Mouse (Mus musculus) forebrain, embryonic 10.5 days (tissue): ENCODE data around the gene 1700016H13Rik. TPM values are rescaled to one million over a fixed set of nuclear protein-coding genes. Genes with fewer than 3 reads are reported as not detected.

Experiments
- DNase-seq: peaks from one replicate; pipeline ENCODE4 v3.0.0-alpha.2; 2017; ENCODE audit warnings: low spot score; ENCODE audit errors: extremely low spot score
- H3K27ac ChIP-seq: fragments of 300-500 bp; sonication (generic); 2 replicates; pipeline ENCODE4 v1.5.1; 2016; ENCODE audit warnings: mild to moderate bottlenecking
- H3K27me3 ChIP-seq: fragments of 300-500 bp; sonication (generic); 2 replicates; pipeline ENCODE4 v1.6.1; 2016; ENCODE audit warnings: mild to moderate bottlenecking; ENCODE audit not compliant: poor library complexity, severe bottlenecking
- H3K36me3 ChIP-seq: fragments of 300-500 bp; sonication (generic); replicated peaks from 2 replicates; pipeline ENCODE4 v1.6.1; 2016; ENCODE audit warnings: mild to moderate bottlenecking, moderate library complexity
- H3K4me1 ChIP-seq: fragments of 300-500 bp; sonication (generic); 2 replicates; pipeline ENCODE4 v1.6.1; 2016
- H3K4me3 ChIP-seq: fragments of 300-500 bp; sonication (generic); 2 replicates; pipeline ENCODE4 v1.5.1; 2016; ENCODE audit warnings: mild to moderate bottlenecking, moderate library complexity
- H3K9me3 ChIP-seq: fragments of 300-500 bp; sonication (generic); 2 replicates; pipeline ENCODE4 v1.6.1; 2016; ENCODE audit warnings: mild to moderate bottlenecking, moderate library complexity
- WGBS: fragments of 180-500 bp; shearing (Covaris S2); methylation state at CpG from one replicate; pipeline ENCODE4 v1.1.7; 2016; 5-methylcytosine and 5-hydroxymethylcytosine counted together
- polyA plus RNA-seq: library from polyadenylated mRNA; unstranded; fragments of >200 nt; fragmentation: Nextera tagmentation; extraction: Ambion mirVana; gene quantifications from 2 replicates; pipeline ENCODE4 v1.2.1, GENCODE M21; 2016

Gene 1700016H13Rik
- 0.14 and 0.24 TPM in 2 replicates for polyA plus RNA-seq

DNA sequence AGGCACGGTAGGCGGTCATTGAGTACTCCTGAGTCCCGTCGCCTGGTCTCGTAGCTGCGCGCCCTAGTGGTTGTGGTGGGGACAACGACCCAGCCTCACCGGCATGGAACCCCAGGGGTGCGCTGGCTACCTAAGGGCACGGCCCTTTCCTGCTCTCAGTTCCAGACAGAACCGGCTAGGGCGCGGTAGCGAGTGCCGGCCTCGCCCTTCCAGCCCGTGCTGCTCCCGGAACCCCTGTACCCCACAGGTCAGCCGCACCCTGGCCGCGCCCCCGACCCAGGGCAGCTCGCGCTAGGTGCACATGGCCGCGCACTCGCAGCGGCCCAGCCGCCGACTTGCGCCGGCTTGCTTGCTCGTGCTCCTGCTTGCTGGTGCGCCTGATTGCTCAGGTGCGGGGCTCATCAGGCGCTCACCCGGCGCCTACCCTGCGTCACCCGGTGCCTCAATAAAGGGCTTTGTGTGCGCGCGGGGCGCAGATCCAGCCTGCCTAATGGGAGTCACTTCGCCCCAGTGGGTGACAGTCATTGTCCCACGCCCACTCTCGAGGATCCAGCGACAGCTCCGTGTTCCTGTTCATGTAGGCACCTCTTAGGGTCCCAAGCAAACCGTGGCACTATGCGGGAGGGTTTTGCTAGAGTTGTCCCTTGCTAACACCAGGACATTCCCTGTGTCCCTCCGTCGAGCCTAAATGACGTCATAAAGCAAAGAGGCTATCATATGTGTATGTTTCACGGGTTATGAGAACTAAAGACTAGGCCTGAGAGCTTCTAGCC lies at the start of gene 1700016H13Rik:
Gene 1700016H13Rik, minus strand, starts transcription at position 665 of the 773 bp plus-strand sequence.
- Histone ChIP-seq H3K4me3 (peak within 1 kb of the TSS; percentile 80), H3K9me3 (no peaks in the 10 kb centered on the region), H3K27ac (peak within 1 kb of the TSS; percentile 86), H3K36me3 (no peaks in the 10 kb centered on the region), H3K27me3 (peaks cover 24% of the 10 kb centered on the region), H3K4me1 (peaks cover 6% of the 10 kb centered on the region)
- DNase-seq = peak; percentile 75
- WGBS = 1% methylated on average over 56 of the region's 56 CpGs

DNA sequence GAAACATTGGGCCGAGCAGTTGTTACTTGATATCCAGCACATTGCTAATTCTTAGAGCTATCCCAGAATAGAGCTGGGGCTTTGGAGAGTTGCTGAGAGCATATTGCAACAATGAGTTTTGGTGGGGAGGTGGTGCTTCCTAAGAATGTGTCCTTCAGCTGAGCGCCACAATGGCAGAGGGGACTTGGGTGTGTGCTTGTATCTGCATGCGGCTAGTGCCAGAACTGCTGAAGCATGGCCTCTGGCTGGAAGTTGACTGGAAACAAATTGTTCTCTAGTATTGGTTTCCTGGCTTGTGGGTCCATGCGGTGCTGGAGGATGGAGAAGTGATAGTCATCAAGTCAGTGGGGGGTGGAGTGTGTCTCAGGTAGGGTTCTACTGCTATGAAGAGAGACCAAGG lies 49.5 kb upstream of the 1700016H13Rik start:
- H3K4me3 ChIP-seq = no peak overlapping the region
- no peaks in the 10 kb centered on the region for H3K36me3 ChIP-seq
- H3K27me3 ChIP-seq = no peaks in the 10 kb centered on the region
- H3K27ac ChIP-seq = no peak overlapping the region
- H3K9me3 ChIP-seq = no peaks in the 10 kb centered on the region
- WGBS = 95% methylated on average over 4 of the region's 4 CpGs
- no peak for DNase-seq
- H3K4me1 ChIP-seq = no peaks in the 10 kb centered on the region

DNA sequence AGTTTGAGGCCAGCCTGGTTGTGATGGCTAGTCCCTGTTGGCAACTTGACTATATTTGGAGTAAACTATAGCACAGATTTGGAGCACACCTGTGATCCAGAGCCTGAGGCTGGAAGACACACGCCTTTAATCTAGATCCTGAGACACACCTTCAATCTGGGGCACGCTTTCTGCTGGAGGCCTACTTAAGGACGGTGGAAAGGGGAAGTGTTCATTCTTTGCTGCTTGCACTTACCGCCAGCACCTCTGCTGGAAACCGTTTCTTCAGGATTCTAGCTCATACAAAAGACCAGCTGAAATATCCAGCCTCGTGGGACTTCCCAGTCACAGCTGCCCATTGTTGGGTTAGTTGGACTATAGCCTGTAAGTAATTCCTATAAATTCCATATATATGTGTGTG lies 46.7 kb upstream of the 1700016H13Rik start:
- no peak overlapping the region for H3K4me3 ChIP-seq
- DNase-seq = no peak
- H3K4me1 ChIP-seq = peaks cover 3% of the 10 kb centered on the region
- H3K9me3 ChIP-seq = no peaks in the 10 kb centered on the region
- WGBS = 86% methylated on average over 6 of the region's 6 CpGs
- no peaks in the 10 kb centered on the region for H3K36me3 ChIP-seq
- no peak overlapping the region for H3K27ac ChIP-seq
- peaks cover 4% of the 10 kb centered on the region for H3K27me3 ChIP-seq

DNA sequence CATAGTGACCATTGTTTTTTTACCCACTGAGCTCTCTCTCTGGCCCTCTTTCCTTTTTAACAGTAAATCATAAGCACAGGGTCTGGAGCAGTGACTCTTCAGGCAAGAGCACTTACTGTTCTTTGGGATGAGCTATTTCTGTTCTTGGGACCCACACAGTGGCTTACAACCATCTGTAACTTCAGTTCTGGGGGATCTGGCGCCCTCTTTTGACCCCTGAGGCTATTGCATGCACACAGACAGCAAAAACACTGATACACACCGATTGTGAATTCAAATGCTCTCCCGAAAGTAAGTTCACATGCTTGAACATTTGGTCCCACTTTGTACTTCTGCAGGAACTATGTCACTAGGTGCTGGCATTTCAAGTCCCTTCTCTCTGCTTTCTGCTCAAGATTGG lies 45.7 kb upstream of the 1700016H13Rik start:
- Histone ChIP-seq H3K4me3 (no peak overlapping the region), H3K4me1 (peaks cover 10% of the 10 kb centered on the region), H3K9me3 (no peaks in the 10 kb centered on the region), H3K36me3 (no peaks in the 10 kb centered on the region), H3K27me3 (peaks cover 13% of the 10 kb centered on the region), H3K27ac (no peak overlapping the region)
- 68% methylated on average over 3 of the region's 3 CpGs for WGBS
- DNase-seq = no peak

DNA sequence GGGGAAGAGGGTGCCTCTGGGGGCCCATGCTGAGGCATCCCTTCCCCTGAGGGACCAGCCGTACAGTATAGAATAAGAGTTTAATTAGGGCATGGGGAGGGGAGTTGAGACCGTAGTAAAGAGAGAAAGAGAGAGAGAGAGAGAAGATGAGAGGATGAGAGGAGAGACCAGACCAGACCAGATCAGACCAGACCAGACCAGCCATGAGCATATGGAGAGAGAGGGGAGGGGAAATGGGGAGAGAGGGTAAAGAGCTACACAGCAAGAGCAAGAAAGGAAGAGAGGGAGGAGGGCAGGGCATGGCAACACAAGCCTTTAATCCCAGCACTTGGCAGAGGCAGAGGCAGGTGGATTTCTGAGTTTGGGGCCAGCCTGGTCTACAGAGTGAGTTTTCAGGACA lies 44.9 kb upstream of the 1700016H13Rik start:
- H3K4me1 ChIP-seq = peaks cover 10% of the 10 kb centered on the region
- H3K36me3 ChIP-seq = no peaks in the 10 kb centered on the region
- 92% methylated on average over 2 of the region's 2 CpGs for WGBS
- no peak for DNase-seq
- peaks cover 15% of the 10 kb centered on the region for H3K27me3 ChIP-seq
- no peaks in the 10 kb centered on the region for H3K9me3 ChIP-seq
- no peak overlapping the region for H3K27ac ChIP-seq
- H3K4me3 ChIP-seq = no peak overlapping the region

DNA sequence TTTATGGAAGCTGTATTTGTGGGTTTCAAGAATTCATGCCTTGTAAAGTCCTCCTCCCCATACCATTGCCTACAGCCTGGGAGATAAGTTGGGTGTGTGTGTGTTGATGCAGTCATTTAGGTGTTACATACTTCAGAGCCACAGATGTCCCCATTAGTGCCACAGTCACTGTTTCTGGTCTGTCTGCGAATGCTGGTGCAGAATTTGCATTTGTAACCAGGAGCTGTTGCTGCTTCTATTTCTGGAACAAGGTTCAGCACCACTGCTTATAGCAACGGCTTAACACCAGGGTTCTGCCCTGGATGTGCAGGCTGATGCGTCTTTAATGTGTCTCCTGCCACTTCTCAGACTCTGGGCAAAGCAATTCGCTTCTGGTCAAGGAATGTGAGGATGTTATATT lies 43.7 kb upstream of the 1700016H13Rik start:
- Histone ChIP-seq H3K36me3 (no peaks in the 10 kb centered on the region), H3K27me3 (peaks cover 25% of the 10 kb centered on the region), H3K4me3 (no peak overlapping the region), H3K27ac (no peak overlapping the region), H3K9me3 (no peaks in the 10 kb centered on the region), H3K4me1 (peaks cover 10% of the 10 kb centered on the region)
- 74% methylated on average over 4 of the region's 4 CpGs for WGBS
- DNase-seq = no peak

DNA sequence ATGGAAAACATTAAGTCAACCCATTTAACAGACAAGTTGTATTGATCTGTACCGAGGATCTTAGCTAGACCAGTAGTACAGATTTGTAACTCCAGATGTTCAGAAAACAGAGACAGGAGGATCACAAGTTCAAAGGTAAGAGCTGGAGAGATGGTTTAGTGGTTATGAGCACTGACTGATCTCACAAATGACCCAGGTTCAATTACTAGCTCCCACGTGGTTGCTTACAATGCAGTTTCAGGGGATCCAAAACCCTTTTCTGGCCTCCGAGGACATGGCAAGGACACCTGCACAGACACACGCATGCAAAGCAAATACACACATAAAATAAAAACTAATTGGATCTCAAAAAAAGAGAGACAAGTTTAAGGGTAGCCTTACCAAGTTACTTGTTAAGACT lies 42.8 kb upstream of the 1700016H13Rik start:
- Histone ChIP-seq H3K27me3 (peaks cover 34% of the 10 kb centered on the region), H3K4me3 (no peak overlapping the region), H3K36me3 (no peaks in the 10 kb centered on the region), H3K4me1 (peaks cover 15% of the 10 kb centered on the region), H3K27ac (no peak overlapping the region), H3K9me3 (no peaks in the 10 kb centered on the region)
- 88% methylated on average over 4 of the region's 4 CpGs for WGBS
- DNase-seq = no peak

DNA sequence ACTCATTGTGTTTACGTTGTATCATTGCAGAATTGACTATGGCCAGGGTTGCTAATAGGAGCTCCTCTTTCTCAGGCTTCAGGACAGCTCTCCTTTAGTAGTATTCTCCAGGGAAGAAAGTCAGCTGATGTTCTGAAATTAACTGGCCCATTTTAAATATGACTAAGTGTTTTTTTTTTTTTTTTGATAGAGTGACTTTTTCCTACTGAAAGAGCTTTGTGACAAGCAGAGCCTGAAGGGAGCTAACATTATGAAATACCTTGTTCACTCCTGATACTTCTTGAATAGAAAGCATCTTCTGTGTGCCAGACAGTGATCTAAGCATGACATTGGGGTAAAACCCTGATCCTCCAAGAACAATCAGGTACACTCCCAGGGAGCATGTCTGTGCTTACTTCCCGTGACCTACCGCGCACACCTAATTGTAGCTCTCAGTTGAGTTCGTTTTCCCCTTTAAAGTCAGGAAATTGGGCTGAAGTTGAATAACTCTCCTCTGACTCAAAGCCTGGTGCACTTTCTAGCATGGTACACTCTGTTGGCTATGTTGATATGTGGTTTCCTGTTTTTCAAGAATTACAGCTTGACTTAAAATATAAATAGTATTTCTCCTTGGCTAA lies 42.2 kb upstream of the 1700016H13Rik start:
- H3K27ac ChIP-seq = 0 out of 2 replicates have a peak overlapping the region, but pooled peaks have one; percentile 44
- DNase-seq = no peak
- H3K4me1 ChIP-seq = peaks cover 21% of the 10 kb centered on the region
- H3K27me3 ChIP-seq = peaks cover 40% of the 10 kb centered on the region
- H3K4me3 ChIP-seq = no peak overlapping the region
- WGBS = 74% methylated on average over 5 of the region's 5 CpGs
- H3K9me3 ChIP-seq = no peaks in the 10 kb centered on the region
- no peaks in the 10 kb centered on the region for H3K36me3 ChIP-seq

DNA sequence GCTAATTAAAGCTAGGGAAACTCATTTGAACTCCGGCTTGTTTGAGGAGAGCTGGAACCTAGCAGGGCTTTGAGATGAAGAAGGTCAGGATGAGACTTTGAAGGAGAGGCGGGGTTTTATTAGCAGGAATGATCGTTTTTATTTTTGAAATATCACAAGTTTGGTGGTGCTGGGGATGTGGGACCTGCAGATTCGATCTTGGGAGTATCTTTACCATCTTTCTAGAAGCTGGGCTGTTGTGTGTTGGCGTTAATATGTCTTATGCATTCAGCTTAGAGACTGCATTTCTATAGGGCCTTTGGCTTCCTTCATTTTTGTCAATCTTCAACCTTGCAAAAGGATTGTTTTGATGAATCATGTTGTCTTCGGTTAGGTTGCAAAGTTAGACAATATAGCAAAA lies 38.3 kb upstream of the 1700016H13Rik start:
- H3K27me3 ChIP-seq = peaks cover 62% of the 10 kb centered on the region
- H3K4me3 ChIP-seq = peak overlapping the region; percentile 73; the same call in 1 of the 2 replicates
- 50% methylated on average over 6 of the region's 6 CpGs for WGBS
- no peak overlapping the region for H3K27ac ChIP-seq
- no peaks in the 10 kb centered on the region for H3K36me3 ChIP-seq
- no peaks in the 10 kb centered on the region for H3K9me3 ChIP-seq
- peaks cover 34% of the 10 kb centered on the region for H3K4me1 ChIP-seq
- no peak for DNase-seq

DNA sequence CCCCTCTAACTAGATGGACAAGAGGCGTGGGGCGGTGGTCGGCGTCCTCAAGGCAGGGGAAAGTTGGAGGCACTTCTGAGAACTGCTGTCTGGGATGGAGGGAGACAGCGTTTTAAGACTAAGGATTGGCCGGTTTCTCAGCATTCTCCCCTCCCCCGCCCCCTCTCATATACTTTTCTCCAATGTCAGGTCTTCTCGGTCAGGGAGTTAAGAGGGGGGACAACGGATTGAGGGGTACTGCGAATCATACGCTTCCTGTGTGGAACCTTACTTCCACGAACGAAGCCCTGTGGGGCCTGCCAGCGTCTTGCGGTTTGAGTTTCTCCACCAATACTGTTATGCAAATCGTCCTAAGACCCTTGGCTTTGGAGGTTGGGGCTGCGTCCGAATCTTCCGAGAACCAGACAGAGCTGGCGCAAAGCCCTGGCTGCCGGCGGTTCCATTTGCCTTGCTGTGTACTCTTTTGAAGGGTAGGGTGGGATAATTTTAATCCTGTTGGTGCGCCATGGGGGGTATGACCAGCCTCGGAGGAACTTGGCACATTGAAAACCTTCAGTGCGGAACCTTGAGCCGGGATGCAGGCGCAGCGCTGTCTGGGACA lies 37.3 kb upstream of the 1700016H13Rik start:
- H3K36me3 ChIP-seq = no peaks in the 10 kb centered on the region
- peaks cover 34% of the 10 kb centered on the region for H3K4me1 ChIP-seq
- peak overlapping the region; percentile 51; the same call in 1 of the 2 replicates for H3K27ac ChIP-seq
- no peaks in the 10 kb centered on the region for H3K9me3 ChIP-seq
- H3K4me3 ChIP-seq = peak overlapping the region; percentile 73
- DNase-seq = peak; percentile 46
- WGBS = 1% methylated on average over 28 of the region's 28 CpGs
- peaks cover 68% of the 10 kb centered on the region for H3K27me3 ChIP-seq

DNA sequence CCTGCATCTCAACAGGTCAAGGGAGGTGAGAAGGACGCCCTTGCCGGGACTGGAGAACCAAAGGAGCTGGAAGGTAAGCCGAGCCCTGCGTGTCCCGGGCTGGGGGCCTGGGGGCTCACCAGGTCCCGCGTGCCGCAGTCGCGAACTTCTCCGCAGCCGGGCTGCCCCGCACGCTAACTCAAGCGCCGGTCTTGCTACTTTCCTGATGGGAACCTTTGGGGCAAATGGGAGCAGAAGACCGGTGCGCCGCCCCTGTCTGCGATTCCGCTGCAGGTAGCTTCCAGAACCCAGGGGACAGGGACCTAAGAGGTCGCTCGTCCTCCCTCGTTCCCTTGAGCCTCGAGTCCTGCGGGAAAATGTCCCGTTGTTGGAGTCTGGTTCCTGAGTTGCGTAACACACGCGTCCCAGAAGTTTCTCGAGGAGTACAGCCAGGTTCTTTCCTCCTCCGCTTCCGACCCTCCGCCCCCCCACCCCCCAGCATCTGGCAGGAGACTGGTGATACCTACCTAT lies 36.8 kb upstream of the 1700016H13Rik start:
- DNase-seq = no peak

DNA sequence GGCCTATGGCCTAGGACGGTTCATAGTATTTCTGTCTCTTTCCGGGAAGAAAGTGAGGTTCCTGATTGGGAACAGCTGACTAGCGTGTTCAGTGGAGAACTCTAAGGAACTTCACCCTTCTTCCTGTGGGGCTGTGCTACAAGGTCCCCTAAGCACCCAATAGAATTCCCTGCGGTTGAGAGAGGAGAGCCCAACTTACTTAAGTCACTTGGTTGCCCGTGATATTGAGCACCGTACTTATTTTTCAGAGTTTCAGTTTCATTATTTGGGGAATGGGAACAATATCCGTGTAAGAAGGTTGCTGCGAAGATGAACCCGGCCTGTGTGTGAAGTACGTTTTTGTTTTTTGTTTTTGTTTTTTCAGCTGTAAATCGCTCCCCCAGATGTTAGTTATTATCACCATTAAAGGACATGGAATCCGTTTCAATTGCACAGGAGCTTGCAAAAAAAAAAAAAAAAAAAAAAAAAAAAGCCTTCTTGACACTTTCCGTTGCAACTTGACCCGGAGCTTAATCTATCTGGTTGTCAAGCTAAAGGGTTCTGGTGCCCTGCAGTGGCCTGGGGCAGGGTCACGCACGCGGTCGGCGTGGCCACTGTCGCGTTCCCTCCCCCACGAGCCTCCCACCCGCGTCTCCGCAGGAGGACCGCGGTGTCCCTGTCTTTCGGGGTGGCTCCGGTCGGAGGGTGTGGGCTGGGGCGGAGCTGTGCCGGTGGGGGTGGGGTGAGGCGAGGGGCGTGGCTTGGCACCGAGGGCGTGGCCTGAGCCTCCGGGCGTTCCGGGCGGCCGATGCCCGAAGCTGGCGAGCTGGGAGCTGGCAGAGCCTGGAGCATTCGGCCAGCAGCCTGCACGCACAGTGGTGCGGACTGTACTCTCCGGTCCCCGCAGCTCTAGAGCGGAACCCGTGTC lies 36.1 kb upstream of the 1700016H13Rik start, which contains the start of gene Aff1:
Gene Aff1, plus strand, starts transcription at position 751 of the 907 bp plus-strand sequence.
- peaks cover 58% of the 10 kb centered on the region for H3K27me3 ChIP-seq
- H3K27ac ChIP-seq = peak within 1 kb of the TSS; percentile 51
- 4% methylated on average over 50 of the region's 50 CpGs for WGBS
- H3K9me3 ChIP-seq = no peaks in the 10 kb centered on the region
- DNase-seq = peak; percentile 87
- H3K4me3 ChIP-seq = peak within 1 kb of the TSS; percentile 73
- H3K4me1 ChIP-seq = peaks cover 25% of the 10 kb centered on the region
- H3K36me3 ChIP-seq = no peaks in the 10 kb centered on the region

More for the DNA sequence above, 36.8 kb upstream of the 1700016H13Rik start:
- H3K4me3 ChIP-seq = peak overlapping the region; percentile 73
- H3K27me3 ChIP-seq = peaks cover 65% of the 10 kb centered on the region
- peak overlapping the region; percentile 51 for H3K27ac ChIP-seq
- no peaks in the 10 kb centered on the region for H3K9me3 ChIP-seq
- H3K4me1 ChIP-seq = peaks cover 32% of the 10 kb centered on the region
- 0% methylated on average over 34 of the region's 34 CpGs for WGBS
- no peaks in the 10 kb centered on the region for H3K36me3 ChIP-seq
